Mouse (Mus musculus) bone marrow macrophage, adult 2 months (primary cell): ENCODE measurements around the gene Ntm.

Experiments used
- CTCF ChIP-seq: IDR thresholded peaks from 2 replicates; pipeline ENCODE4 v1.5.1; 2012; ENCODE audit warnings: low read depth, mild to moderate bottlenecking, low read length, moderate library complexity
- POLR2A ChIP-seq: IDR thresholded peaks from 2 replicates; pipeline ENCODE4 v1.6.1; 2012; ENCODE audit warnings: mild to moderate bottlenecking, low read depth, low read length, borderline replicate concordance

- TF ChIP-seq CTCF (no peak), POLR2A (no peak)
Observed at GRCm38 (mm10) chr9:29806790-29807189, 156.2 kb downstream of the Ntm start.
